In genomic region chr16:21238722-21239121, GRCm38 (mm10) we compare ENCODE assay signal across 9 mouse cellular contexts. TPM values are rescaled to one million over a fixed set of nuclear protein-coding genes. Genes with fewer than 3 reads are reported as not detected.
DNase-seq lines count a peak whose midpoint lies in the region.
"Had no signal": no experiment of that assay in that cellular context is flagged by ENCODE, and none has a peak within 500 bp of the region (broad histone marks: within the 10 kb centered on the region; RNA-seq: fewer than 3 reads in every experiment).

No protein-coding gene starts in this region.

- peak; percentile 43 for DNase-seq in gastrocnemius, postnatal 10 days
- DNase-seq in gastrocnemius, adult 8-10 months (ENCODE audit: low spot score in 2 of 2) = no peak
- DNase-seq in ovary, adult 18-20 months (ENCODE audit: low spot score) = peak; percentile 44
- DNase-seq in ovary, postnatal 10 days (ENCODE audit: low spot score) = no peak
- peak; percentile 41 to 51 for DNase-seq in layer of hippocampus, postnatal 14 days (ENCODE audit: low spot score in 2 of 2)
- DNase-seq in right cerebral cortex, postnatal 10 days (ENCODE audit: low spot score in 2 of 2) = peak; percentile 81 to 83
- no peak for DNase-seq in thymus, postnatal 14 days
- no peak for DNase-seq in gastrocnemius, postnatal 36 days

- intact Hi-C loops in gastrocnemius, postnatal 36 days (cut with DNase I) = no loop called here

RNA-seq across cellular contexts. Expression of gene Ephb3, which starts 34.2 kb away (rescaled TPM):
- total RNA-seq in gastrocnemius, postnatal 10 days (2021) = 10 to 100 TPM in 1 of 2 experiments, 1 to 10 TPM in 1; 6.1 to 11.8 TPM
- total RNA-seq in gastrocnemius, adult 8-10 months (2022) = under 1 TPM; 0.39 to 0.79 (median 0.71) TPM
- 10 to 100 TPM; 19.2 to 22.8 TPM for total RNA-seq in layer of hippocampus, postnatal 14 days (2021)
- 1 to 10 TPM in 1 of 2 experiments, under 1 TPM in 1; 0.84 to 1.4 TPM for total RNA-seq in gastrocnemius, postnatal 36 days (2021)
- total RNA-seq: CH12.LX had no signal

Comparison
In these comparisons a context has a peak if more than half of its experiments do, and no peak if none do; other contexts are left out.
1. DNase-seq: peak in gastrocnemius, postnatal 10 days (single experiment), ovary, adult 18-20 months (single experiment), layer of hippocampus, postnatal 14 days (2 of 2) and right cerebral cortex, postnatal 10 days (2 of 2); none in gastrocnemius, adult 8-10 months (0 of 2), ovary, postnatal 10 days (single experiment), thymus, postnatal 14 days (single experiment) and gastrocnemius, postnatal 36 days (0 of 2).